Mouse (Mus musculus): ENCODE results near the gene Cacna1h. TPM values are rescaled to one million over a fixed set of nuclear protein-coding genes. Genes with fewer than 3 reads are reported as not detected.

The Cacna1h gene
- total and polyA plus RNA-seq, 3 experiments, result 0.22 TPM; not detected in 2

DNA sequence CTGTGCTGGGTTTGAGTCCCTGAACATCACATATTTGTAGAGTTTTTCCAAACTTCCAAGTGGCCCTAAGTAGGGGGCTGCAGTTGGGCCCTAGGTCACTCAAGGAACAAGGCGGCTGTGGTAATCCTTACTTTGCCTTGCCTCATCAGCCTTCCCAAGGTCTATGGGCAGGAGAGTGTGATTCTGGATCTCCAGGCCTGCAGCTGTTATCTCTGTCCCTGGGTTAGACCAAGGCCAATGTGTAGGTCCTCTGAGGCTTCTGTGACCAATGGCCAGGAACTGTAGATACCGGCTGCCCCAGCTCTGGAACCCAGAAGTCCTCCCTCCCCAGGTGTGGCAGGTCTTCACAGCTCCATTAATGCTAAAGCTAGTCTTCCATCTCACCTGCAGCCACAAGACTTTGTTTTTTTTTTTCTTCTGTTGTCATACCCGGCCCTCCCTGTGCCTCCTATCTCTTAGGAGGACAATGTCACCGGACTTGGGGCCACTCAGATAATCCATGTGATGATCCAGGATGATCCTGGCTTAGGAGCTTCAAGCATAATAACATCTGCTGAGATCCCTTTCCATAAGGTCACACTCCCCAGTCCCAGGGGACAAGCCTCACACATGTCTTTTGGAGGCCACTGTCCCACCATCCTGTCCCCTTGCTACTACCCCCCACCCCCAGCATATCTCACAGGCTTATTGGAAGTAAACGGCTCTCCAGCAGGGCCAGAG, 18.8 kb upstream of the Cacna1h start:
- Histone ChIP-seq H3K4me3 (ENCODE audit: low read depth, low read length) (no peak overlapping the region), H3K4me1 (ENCODE audit: insufficient read depth, low read depth, low read length) (no peaks in the 10 kb centered on the region), H3K27me3 (ENCODE audit: insufficient read depth, low read length) (peaks cover 12% of the 10 kb centered on the region; the same call in 1 of the 2 replicates), H3K9me3 (replicated peaks) (no peaks in the 10 kb centered on the region), H3K36me3 (replicated peaks) (no peaks in the 10 kb centered on the region)
- TF ChIP-seq CTCF (IDR thresholded peaks at IDR 0.05; ENCODE audit: low read depth, low read length), result no peak
- ATAC-seq (ENCODE audit: extremely low read depth, insufficient number of reproducible peaks, low FRiP score, poor library complexity, severe bottlenecking) (no peak), DNase-seq (ENCODE audit: low spot score) (no peak)

DNA sequence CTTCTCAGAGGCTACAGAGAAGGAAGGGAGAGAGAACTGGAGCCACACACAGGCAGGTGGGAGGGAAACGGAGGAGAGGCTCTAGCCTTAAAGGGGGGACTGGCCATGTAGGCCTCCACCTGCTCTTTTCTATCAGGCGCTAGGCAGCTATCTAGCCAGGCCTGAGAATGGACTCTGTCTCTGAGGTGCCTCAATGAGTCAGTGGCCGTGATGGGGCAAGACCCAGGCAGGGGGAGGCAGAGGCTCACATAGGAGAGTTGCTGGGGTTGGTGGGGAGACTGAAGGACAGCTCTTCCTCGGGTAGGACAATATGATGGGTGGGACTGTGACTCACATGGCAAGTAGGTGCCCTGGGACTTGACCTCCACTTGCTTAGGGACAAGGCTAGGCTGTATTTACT, 16.7 kb upstream of the Cacna1h start:
- TF ChIP-seq GATA1 (IDR thresholded peaks at IDR 0.05; ENCODE audit: borderline replicate concordance, low read length), result no peak
- TF ChIP-seq TAL1 (conservative IDR thresholded peaks at IDR 0.05; ENCODE audit: low read depth, low read length), result no peak
- no peak for TF ChIP-seq POLR2AphosphoS5 (IDR thresholded peaks at IDR 0.05; ENCODE audit: insufficient replicate concordance, low read depth, low read length)
- TF ChIP-seq CTCF (IDR thresholded peaks at IDR 0.05; ENCODE audit: low read depth, low read length), result no peak

GRCm38 (mm10) chr17:25447865-25448264, 14.3 kb upstream of the Cacna1h start:
- ATAC-seq (ENCODE audit: extremely low read depth, insufficient number of reproducible peaks, low FRiP score, poor library complexity, severe bottlenecking) (no peak), DNase-seq (ENCODE audit: low spot score) (no peak)
- H3K9me3 ChIP-seq (replicated peaks), result no peaks in the 10 kb centered on the region
- no peak for TF ChIP-seq POLR2AphosphoS5 (IDR thresholded peaks at IDR 0.05; ENCODE audit: insufficient replicate concordance, low read depth, low read length)
- no peak for TF ChIP-seq GATA2 (IDR thresholded peaks at IDR 0.05; ENCODE audit: borderline replicate concordance, low read depth, low read length)
- no peak for TF ChIP-seq CTCF (IDR thresholded peaks at IDR 0.05; ENCODE audit: low read depth, low read length)
- no peak for TF ChIP-seq TAL1 (conservative IDR thresholded peaks at IDR 0.05; ENCODE audit: low read depth, low read length)
- TF ChIP-seq GATA1 (IDR thresholded peaks at IDR 0.05; ENCODE audit: borderline replicate concordance, low read length), result no peak
- H3K27me3 ChIP-seq (ENCODE audit: insufficient read depth, low read length), result peaks cover 12% of the 10 kb centered on the region
- H3K36me3 ChIP-seq (replicated peaks), result no peaks in the 10 kb centered on the region
- H3K4me1 ChIP-seq (ENCODE audit: insufficient read depth, low read depth, low read length), result no peaks in the 10 kb centered on the region
- H3K4me3 ChIP-seq (ENCODE audit: low read depth, low read length), result no peak overlapping the region

More for the DNA sequence above, 16.7 kb upstream of the Cacna1h start:
- Histone ChIP-seq H3K4me1 (ENCODE audit: insufficient read depth, low read depth, low read length) (no peaks in the 10 kb centered on the region), H3K9me3 (replicated peaks) (no peaks in the 10 kb centered on the region), H3K4me3 (ENCODE audit: low read depth, low read length) (no peak overlapping the region), H3K27me3 (ENCODE audit: insufficient read depth, low read length) (peaks cover 8% of the 10 kb centered on the region), H3K36me3 (replicated peaks) (no peaks in the 10 kb centered on the region)
- DNase-seq (ENCODE audit: low spot score) (no peak), ATAC-seq (ENCODE audit: extremely low read depth, insufficient number of reproducible peaks, low FRiP score, poor library complexity, severe bottlenecking) (no peak)

- ATAC-seq (ENCODE audit: extremely low read depth, insufficient number of reproducible peaks, low FRiP score, poor library complexity, severe bottlenecking) (no peak), DNase-seq (ENCODE audit: low spot score) (no peak)
- no peak overlapping the region for H3K4me3 ChIP-seq (ENCODE audit: low read depth, low read length)
Observed at GRCm38 (mm10) chr17:25445841-25446240, 12.3 kb upstream of the Cacna1h start.

GRCm38 (mm10) chr17:25445074-25445473, 11.5 kb upstream of the Cacna1h start:
- no peak for ATAC-seq (ENCODE audit: extremely low read depth, insufficient number of reproducible peaks, low FRiP score, poor library complexity, severe bottlenecking)
- no peak for TF ChIP-seq CTCF (IDR thresholded peaks at IDR 0.05; ENCODE audit: low read depth, low read length)
- TF ChIP-seq GATA1 (IDR thresholded peaks at IDR 0.05; ENCODE audit: borderline replicate concordance, low read length), result no peak
- TF ChIP-seq TAL1 (conservative IDR thresholded peaks at IDR 0.05; ENCODE audit: low read depth, low read length), result no peak
- TF ChIP-seq POLR2AphosphoS5 (IDR thresholded peaks at IDR 0.05; ENCODE audit: insufficient replicate concordance, low read depth, low read length), result no peak
- TF ChIP-seq GATA2 (IDR thresholded peaks at IDR 0.05; ENCODE audit: borderline replicate concordance, low read depth, low read length), result no peak
- DNase-seq (ENCODE audit: low spot score), result no peak
- H3K4me1 ChIP-seq (ENCODE audit: insufficient read depth, low read depth, low read length), result no peaks in the 10 kb centered on the region
- peaks cover 28% of the 10 kb centered on the region for H3K27me3 ChIP-seq (ENCODE audit: insufficient read depth, low read length)
- no peaks in the 10 kb centered on the region for H3K36me3 ChIP-seq (replicated peaks)
- H3K4me3 ChIP-seq (ENCODE audit: low read depth, low read length), result no peak overlapping the region
- no peaks in the 10 kb centered on the region for H3K9me3 ChIP-seq (replicated peaks)

More at GRCm38 (mm10) chr17:25445841-25446240, 12.3 kb upstream of the Cacna1h start:
- Histone ChIP-seq H3K9me3 (replicated peaks) (no peaks in the 10 kb centered on the region), H3K36me3 (replicated peaks) (no peaks in the 10 kb centered on the region), H3K27me3 (ENCODE audit: insufficient read depth, low read length) (peaks cover 21% of the 10 kb centered on the region), H3K4me1 (ENCODE audit: insufficient read depth, low read depth, low read length) (no peaks in the 10 kb centered on the region)
- no peak for TF ChIP-seq CTCF (IDR thresholded peaks at IDR 0.05; ENCODE audit: low read depth, low read length)
- no peak for TF ChIP-seq TAL1 (conservative IDR thresholded peaks at IDR 0.05; ENCODE audit: low read depth, low read length)
- no peak for TF ChIP-seq GATA2 (IDR thresholded peaks at IDR 0.05; ENCODE audit: borderline replicate concordance, low read depth, low read length)
- no peak for TF ChIP-seq GATA1 (IDR thresholded peaks at IDR 0.05; ENCODE audit: borderline replicate concordance, low read length)
- TF ChIP-seq POLR2AphosphoS5 (IDR thresholded peaks at IDR 0.05; ENCODE audit: insufficient replicate concordance, low read depth, low read length), result no peak

DNA sequence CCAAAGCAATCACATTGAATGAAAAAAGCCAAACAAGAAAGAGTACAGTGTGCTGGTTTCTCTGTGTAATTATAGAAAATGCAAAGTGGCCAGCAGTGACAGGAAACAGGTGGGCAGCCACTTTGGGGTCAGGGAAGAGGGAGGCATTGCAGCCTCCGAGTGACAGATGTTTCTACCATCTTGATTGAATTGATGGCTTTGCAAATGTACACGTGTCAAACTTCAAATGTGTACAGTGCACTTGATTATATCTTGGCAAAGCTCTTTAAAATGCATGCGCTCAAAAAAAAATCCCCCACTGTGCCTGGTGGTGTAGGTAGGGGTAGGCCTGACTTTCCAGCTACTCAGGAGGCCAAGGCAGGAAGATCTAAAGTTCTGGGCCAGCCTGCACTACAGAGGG, 9.3 kb upstream of the Cacna1h start:
- H3K4me3 ChIP-seq (ENCODE audit: low read depth, low read length), result no peak overlapping the region
- ATAC-seq (ENCODE audit: extremely low read depth, insufficient number of reproducible peaks, low FRiP score, poor library complexity, severe bottlenecking), result no peak
- peaks cover 28% of the 10 kb centered on the region for H3K27me3 ChIP-seq (ENCODE audit: insufficient read depth, low read length)
- no peaks in the 10 kb centered on the region for H3K9me3 ChIP-seq (replicated peaks)
- TF ChIP-seq GATA1 (IDR thresholded peaks at IDR 0.05; ENCODE audit: borderline replicate concordance, low read length), result no peak
- no peaks in the 10 kb centered on the region for H3K36me3 ChIP-seq (replicated peaks)
- DNase-seq (ENCODE audit: low spot score), result no peak
- no peaks in the 10 kb centered on the region for H3K4me1 ChIP-seq (ENCODE audit: insufficient read depth, low read depth, low read length)

- no peak for TF ChIP-seq GATA1 (IDR thresholded peaks at IDR 0.05; ENCODE audit: borderline replicate concordance, low read length)
- TF ChIP-seq GATA2 (IDR thresholded peaks at IDR 0.05; ENCODE audit: borderline replicate concordance, low read depth, low read length), result no peak
- TF ChIP-seq CTCF (IDR thresholded peaks at IDR 0.05; ENCODE audit: low read depth, low read length), result no peak
- TF ChIP-seq TAL1 (conservative IDR thresholded peaks at IDR 0.05; ENCODE audit: low read depth, low read length), result no peak
- no peak for TF ChIP-seq POLR2AphosphoS5 (IDR thresholded peaks at IDR 0.05; ENCODE audit: insufficient replicate concordance, low read depth, low read length)
- Histone ChIP-seq H3K4me3 (ENCODE audit: low read depth, low read length) (no peak overlapping the region), H3K9me3 (replicated peaks) (no peaks in the 10 kb centered on the region), H3K27me3 (ENCODE audit: insufficient read depth, low read length) (peaks cover 29% of the 10 kb centered on the region), H3K36me3 (replicated peaks) (no peaks in the 10 kb centered on the region), H3K4me1 (ENCODE audit: insufficient read depth, low read depth, low read length) (no peaks in the 10 kb centered on the region)
- DNase-seq (ENCODE audit: low spot score) (no peak), ATAC-seq (ENCODE audit: extremely low read depth, insufficient number of reproducible peaks, low FRiP score, poor library complexity, severe bottlenecking) (no peak)
Observed at GRCm38 (mm10) chr17:25441417-25441816, 7.8 kb upstream of the Cacna1h start.
